Mouse (Mus musculus) stomach, postnatal 0 days (tissue): ENCODE results near the gene Dlg4. TPM values are rescaled to one million over a fixed set of nuclear protein-coding genes. Genes with fewer than 3 reads are reported as not detected.

Experiments used
- ATAC-seq: fragments of 200-750 bp; cut with Nextera tagmentation; 2 replicates; pipeline ENCODE4 v1.8.0; 2017; ENCODE audit not compliant: low FRiP score, low TSS enrichment
- DNase-seq: peaks from one replicate; pipeline ENCODE4 v3.0.0-alpha.2; 2016; ENCODE audit warnings: low spot score
- H3K27ac ChIP-seq: fragments of 300-500 bp; sonication (generic); replicated peaks from 2 replicates; pipeline ENCODE4 v1.5.1; 2014; ENCODE audit warnings: mild to moderate bottlenecking, control low read depth
- H3K27me3 ChIP-seq: fragments of 300-500 bp; sonication (generic); 2 replicates; pipeline ENCODE4 v1.6.1; 2014; ENCODE audit warnings: low read length; ENCODE audit not compliant: control insufficient read depth, insufficient read depth
- H3K36me3 ChIP-seq: fragments of 300-500 bp; sonication (generic); 2 replicates; pipeline ENCODE4 v1.6.1; 2014; ENCODE audit warnings: low read length, mixed read lengths; ENCODE audit not compliant: control insufficient read depth, insufficient read depth
- H3K4me1 ChIP-seq: fragments of 300-500 bp; sonication (generic); replicated peaks from 2 replicates; pipeline ENCODE4 v1.6.1; 2014; ENCODE audit warnings: antibody characterized with exemption; ENCODE audit not compliant: control insufficient read depth, insufficient read depth
- H3K4me2 ChIP-seq: fragments of 300-500 bp; sonication (generic); replicated peaks from 2 replicates; pipeline ENCODE4 v1.6.1; 2014; ENCODE audit warnings: low read depth, mild to moderate bottlenecking, control low read depth, moderate library complexity
- H3K4me3 ChIP-seq: fragments of 300-500 bp; sonication (generic); 2 replicates; pipeline ENCODE4 v1.5.1; 2014; ENCODE audit warnings: low read depth, low read length, control low read depth
- H3K9ac ChIP-seq: fragments of 300-500 bp; sonication (generic); 2 replicates; pipeline ENCODE4 v1.6.1; 2014; ENCODE audit warnings: mild to moderate bottlenecking, low read length, control low read depth, mixed read lengths
- H3K9me3 ChIP-seq: fragments of 300-500 bp; sonication (generic); 2 replicates; pipeline ENCODE4 v1.6.1; 2016; ENCODE audit warnings: low read length; ENCODE audit not compliant: control insufficient read depth
- CTCF ChIP-seq: IDR thresholded peaks from 2 replicates; pipeline ENCODE4 v1.5.1; 2016; ENCODE audit warnings: antibody characterized with exemption, low read depth, mild to moderate bottlenecking, moderate library complexity
- EP300 ChIP-seq: optimal IDR thresholded peaks from 2 replicates; pipeline ENCODE3; 2016; ENCODE audit warnings: antibody characterized with exemption
- WGBS: fragments of 180-500 bp; shearing (Covaris S2); extraction: QIAGEN DNeasy Blood & Tissue Kit; methylation state at CpG from one replicate; pipeline ENCODE4 v1.1.7; 2014; 5-methylcytosine and 5-hydroxymethylcytosine counted together
- polyA plus RNA-seq: library from polyadenylated mRNA; unstranded; fragments of >200 nt; fragmentation: Nextera tagmentation; extraction: Ambion mirVana; gene quantifications from 2 replicates; pipeline ENCODE4 v1.2.1, GENCODE M21; 2015

The Dlg4 gene
- polyA plus RNA-seq, 1 experiment from 2014 or later = 2.6 TPM

DNA sequence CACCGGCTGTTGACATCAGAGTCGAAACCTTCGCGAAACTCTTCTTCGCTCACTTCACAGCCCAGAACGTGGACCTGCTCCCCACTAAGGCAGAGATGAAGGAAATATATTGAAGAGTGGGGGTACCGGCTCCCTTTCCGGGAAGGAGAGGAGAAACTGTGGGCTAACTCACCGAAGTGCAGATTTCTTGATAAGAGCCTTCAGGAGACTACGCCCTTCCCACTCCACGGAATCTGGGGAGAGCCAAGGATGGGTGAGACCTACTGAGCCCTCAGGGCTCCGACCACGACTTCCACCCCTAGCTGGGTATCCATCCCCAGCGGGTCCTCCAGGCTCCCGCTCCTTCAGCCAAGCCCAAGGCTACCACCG lies 36.9 kb upstream of the Dlg4 start:
- ATAC-seq = no peak; the same call in none of the 2 replicates
- Histone ChIP-seq H3K9me3 (no peaks in the 10 kb centered on the region), H3K4me1 (no peaks in the 10 kb centered on the region; the same call in 1 of the 2 replicates), H3K9ac (peak overlapping the region; percentile 78), H3K4me3 (peak overlapping the region; percentile 97), H3K36me3 (peaks cover 9% of the 10 kb centered on the region; the same call in 1 of the 2 replicates), H3K27me3 (no peaks in the 10 kb centered on the region), H3K4me2 (peak overlapping the region; percentile 89), H3K27ac (peak overlapping the region; percentile 98)
- no peak for DNase-seq
- no peak for TF ChIP-seq EP300
- TF ChIP-seq CTCF = no peak
- 2% methylated on average over 16 of the region's 16 CpGs for WGBS

DNA sequence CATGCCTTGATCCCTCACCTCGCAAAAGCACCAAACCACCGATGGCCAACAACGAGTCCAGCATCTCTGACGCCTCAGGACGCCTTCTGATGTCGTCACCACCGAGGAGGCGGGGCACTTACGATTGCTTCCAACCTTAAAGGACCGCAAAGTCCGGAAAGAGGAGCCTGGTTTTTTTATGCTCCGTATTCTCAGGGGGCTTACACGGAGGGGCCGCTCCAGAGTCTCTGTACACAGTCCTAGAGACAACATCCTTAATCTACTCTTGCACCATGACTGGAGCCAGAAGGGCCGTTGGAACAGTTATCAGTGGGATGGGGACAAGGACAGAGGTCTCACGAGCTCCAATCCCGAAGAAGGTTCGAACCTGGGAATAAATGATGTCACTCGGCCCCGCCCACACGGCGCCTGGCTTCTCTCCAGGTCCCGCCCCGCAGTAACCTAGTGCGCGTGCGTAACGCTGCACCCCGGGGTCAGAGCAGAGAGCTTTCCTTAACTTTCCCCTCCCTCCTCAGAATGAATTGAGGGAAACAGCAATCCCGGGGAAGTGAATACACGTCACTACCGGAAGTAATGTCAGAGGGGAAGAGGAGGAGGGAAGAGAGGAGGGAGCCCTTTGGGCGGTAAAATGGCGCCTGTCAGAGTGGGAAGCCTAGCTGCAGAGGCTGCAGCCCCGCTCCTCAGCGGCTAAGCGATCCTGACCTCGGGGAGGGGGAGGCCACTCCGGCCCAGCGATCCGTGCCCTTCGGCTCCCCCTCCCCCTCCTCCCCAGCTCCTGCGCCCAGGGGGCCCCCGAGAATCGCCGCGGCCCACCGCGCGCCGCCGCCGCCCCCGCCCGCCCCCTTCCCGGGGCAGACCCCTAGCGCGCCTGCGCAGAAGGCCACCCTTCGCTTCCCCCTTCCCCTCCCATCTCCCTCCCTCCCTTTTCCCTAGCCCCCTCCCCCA lies 36.3 kb upstream of the Dlg4 start:
- Histone ChIP-seq H3K36me3 (peaks cover 7% of the 10 kb centered on the region; the same call in 1 of the 2 replicates), H3K9me3 (no peaks in the 10 kb centered on the region), H3K4me2 (peak overlapping the region; percentile 91), H3K9ac (peak overlapping the region; percentile 97), H3K4me3 (peak overlapping the region; percentile 97), H3K4me1 (no peaks in the 10 kb centered on the region; the same call in 1 of the 2 replicates), H3K27ac (peak overlapping the region; percentile 98), H3K27me3 (no peaks in the 10 kb centered on the region)
- TF ChIP-seq CTCF (0 out of 2 replicates have a peak, but pooled peaks have one; percentile 12), EP300 (peak; percentile 71)
- peak; percentile 99 for DNase-seq
- peak; percentile 95 for ATAC-seq
- under 1% methylated on average over 36 of the region's 60 CpGs for WGBS

DNA sequence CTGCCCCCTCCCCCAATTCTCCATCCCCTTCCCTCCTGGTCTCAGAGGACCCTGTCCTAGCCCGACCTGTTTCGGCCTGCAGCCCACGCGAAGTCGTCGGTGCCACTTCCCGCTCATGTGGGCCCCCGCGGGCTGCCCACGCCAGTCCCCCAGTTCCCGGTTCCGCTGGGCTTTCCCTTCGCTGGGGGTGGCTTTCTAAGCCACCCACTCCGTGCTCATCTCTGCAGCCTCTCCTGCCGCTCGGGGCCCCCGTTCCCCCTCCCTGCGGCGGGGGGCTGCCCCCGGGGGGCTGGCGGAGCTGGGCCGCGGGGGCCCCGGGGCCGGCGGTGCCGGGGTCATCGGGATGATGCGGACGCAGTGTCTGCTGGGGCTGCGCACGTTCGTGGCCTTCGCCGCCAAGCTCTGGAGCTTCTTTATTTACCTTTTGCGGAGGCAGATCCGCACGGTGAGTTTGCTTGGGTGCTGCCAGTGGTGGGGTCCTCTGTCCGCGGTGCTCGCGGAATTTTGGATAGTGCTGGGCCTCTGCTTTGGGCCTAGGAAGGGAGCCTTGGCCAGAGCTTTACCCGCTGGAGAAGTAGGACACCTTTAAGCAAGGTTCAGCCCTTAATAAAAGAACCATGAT lies 35.5 kb upstream of the Dlg4 start, which contains the start of gene Ctdnep1:
Ctdnep1 (plus strand) TSS at position 16 of the 622 bp plus-strand sequence.
- Histone ChIP-seq H3K4me1 (no peaks in the 10 kb centered on the region; the same call in 1 of the 2 replicates), H3K9me3 (no peaks in the 10 kb centered on the region), H3K4me3 (peak within 1 kb of the TSS; percentile 97), H3K27ac (peak within 1 kb of the TSS; percentile 98), H3K27me3 (no peaks in the 10 kb centered on the region), H3K4me2 (peak within 1 kb of the TSS; percentile 91), H3K36me3 (peaks cover 7% of the 10 kb centered on the region; the same call in 1 of the 2 replicates), H3K9ac (peak within 1 kb of the TSS; percentile 97)
- ATAC-seq (0 out of 2 replicates have a peak, but pooled peaks have one; percentile 3), DNase-seq (no peak)
- TF ChIP-seq EP300 (no peak), CTCF (no peak)
- WGBS = under 1% methylated on average over 32 of the region's 43 CpGs

DNA sequence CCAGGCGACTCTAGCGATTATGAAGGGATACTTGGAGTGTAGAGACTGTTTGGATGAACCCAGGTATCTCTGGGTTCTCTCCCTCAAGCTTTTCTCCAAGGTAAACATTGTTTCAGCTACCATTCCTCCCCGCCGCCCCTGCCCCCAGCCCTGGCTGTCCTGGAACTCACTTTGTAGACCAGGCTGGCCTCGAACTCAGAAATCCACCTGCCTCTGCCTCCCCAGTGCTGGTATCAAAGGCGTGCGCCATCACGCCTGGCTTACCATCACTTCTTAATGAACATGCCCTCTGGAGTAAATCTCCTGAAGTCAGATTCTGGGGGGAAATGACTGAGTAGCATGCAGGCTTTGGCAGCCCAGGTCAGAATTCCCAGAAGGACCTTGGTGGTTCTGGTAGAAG lies 34.5 kb upstream of the Dlg4 start, which contains the start of gene Elp5:
Elp5 (minus strand) TSS at position 293 of the 400 bp plus-strand sequence.
- no peaks in the 10 kb centered on the region; the same call in 1 of the 2 replicates for H3K4me1 ChIP-seq
- H3K4me2 ChIP-seq = peak within 1 kb of the TSS; percentile 91
- H3K4me3 ChIP-seq = peak within 1 kb of the TSS; percentile 97
- 42% methylated on average over 8 of the region's 8 CpGs for WGBS
- DNase-seq = no peak
- no peaks in the 10 kb centered on the region for H3K9me3 ChIP-seq
- no peak for ATAC-seq
- peak within 1 kb of the TSS; percentile 97 for H3K9ac ChIP-seq
- H3K27ac ChIP-seq = peak within 1 kb of the TSS; percentile 98
- TF ChIP-seq EP300 (no peak), CTCF (no peak)
- H3K36me3 ChIP-seq = peaks cover 7% of the 10 kb centered on the region; the same call in 1 of the 2 replicates
- H3K27me3 ChIP-seq = no peaks in the 10 kb centered on the region

DNA sequence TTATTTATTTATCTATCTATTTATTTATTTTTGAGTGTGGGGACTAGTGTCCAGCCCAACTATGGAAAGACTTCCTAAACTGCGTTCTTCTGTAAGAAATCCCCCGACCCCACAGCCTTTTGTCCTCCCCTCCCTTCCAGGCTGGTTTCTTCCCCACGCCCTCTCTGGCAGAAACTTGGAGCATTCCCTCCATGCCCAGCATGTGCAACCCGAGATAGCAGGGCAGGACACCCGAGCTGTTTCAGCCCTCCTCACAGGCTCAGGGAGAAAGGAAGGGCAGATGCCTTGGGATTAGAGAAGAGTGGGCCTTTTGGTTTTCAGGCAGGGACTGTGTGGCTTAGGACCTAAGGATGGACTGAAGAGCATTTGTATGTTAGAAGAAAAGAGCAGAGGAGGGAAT lies 33.9 kb upstream of the Dlg4 start:
- H3K27me3 ChIP-seq = no peaks in the 10 kb centered on the region
- no peaks in the 10 kb centered on the region; the same call in 1 of the 2 replicates for H3K4me1 ChIP-seq
- no peak overlapping the region for H3K4me3 ChIP-seq
- ATAC-seq (no peak), DNase-seq (no peak)
- peak overlapping the region; percentile 13 for H3K9ac ChIP-seq
- H3K36me3 ChIP-seq = peaks cover 7% of the 10 kb centered on the region; the same call in 1 of the 2 replicates
- H3K27ac ChIP-seq = 0 out of 2 replicates have a peak overlapping the region, but pooled peaks have one; percentile 3
- no peak for TF ChIP-seq EP300
- no peak for TF ChIP-seq CTCF
- H3K4me2 ChIP-seq = peak overlapping the region; percentile 91
- H3K9me3 ChIP-seq = no peaks in the 10 kb centered on the region
- 15% methylated on average over 5 of the region's 5 CpGs for WGBS
